Mouse (Mus musculus): Measurements from ENCODE around the gene Slc25a28.

Gene Slc25a28

DNA sequence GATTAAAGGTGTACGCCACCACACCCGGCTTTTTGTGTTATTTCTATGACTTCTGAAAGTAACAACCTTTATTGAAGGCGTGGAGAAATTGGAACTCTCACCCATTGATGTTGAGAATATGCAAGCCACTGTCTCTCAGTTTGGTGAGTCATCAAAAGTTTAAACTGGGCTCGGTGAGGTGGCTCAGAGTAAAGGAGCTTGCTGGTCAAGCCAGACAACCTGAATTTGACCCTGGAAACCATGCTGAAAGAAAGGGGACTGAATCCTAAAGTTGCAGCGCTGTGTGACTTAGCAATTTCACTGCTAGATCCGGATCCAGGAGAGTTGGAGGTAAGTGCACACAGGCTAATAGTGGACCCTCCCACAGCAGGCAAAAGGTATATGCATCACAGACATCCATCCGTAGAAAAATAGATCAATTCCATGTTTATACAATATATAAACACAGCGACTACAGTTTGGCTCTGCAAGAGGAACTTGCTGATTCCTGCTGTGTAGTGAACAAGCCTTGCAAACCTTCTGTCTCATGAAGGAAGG, 3.9 kb upstream of the Slc25a28 start:
- no peak for ATAC-seq (ENCODE audit: insufficient number of reproducible peaks, low FRiP score, low TSS enrichment)

DNA sequence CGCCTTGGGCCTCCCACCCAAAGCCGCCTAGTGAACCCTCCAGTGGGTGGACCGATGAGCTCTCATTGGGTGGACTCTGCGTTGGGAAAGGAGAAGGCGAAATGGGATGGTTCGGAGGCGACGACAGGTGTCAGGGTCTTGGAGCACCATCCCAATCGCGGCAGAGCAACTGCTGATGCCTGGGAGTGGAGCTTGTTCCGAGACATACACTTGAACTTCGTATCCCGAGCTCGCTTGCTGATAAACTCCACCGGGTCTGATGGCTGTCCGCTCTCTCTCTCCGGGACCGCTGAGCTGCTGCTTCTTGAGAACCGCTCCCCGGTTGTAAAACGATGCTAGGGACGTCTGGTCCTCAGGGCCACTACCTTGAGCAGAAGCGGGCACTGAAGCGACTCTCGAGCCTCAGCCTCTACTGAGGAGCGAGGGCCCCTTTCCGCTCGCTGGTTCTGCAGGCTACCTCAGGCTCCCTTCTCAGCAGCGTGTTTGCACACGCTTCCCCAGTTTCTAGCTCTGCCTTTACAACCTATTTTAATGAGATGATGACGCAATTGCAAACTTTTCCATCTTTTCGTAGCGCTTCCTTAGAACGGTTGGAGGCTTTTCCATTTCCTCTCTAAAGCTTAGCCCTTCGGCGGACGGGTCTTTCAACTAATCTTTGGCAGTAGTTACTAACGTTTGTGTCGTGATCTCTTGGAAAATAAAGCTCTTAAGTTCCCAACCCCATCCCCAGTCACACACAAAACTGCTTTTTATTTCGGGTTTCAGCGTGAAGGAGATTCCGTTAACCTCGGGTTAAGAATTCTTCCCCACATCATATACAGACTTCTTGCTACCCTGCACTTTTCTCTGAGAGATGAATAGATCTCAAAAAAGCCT, 1.1 kb upstream of the Slc25a28 start:
- 0 out of 2 replicates have a peak, but pooled peaks have one; percentile 1 for ATAC-seq (ENCODE audit: insufficient number of reproducible peaks, low FRiP score, low TSS enrichment)

DNA sequence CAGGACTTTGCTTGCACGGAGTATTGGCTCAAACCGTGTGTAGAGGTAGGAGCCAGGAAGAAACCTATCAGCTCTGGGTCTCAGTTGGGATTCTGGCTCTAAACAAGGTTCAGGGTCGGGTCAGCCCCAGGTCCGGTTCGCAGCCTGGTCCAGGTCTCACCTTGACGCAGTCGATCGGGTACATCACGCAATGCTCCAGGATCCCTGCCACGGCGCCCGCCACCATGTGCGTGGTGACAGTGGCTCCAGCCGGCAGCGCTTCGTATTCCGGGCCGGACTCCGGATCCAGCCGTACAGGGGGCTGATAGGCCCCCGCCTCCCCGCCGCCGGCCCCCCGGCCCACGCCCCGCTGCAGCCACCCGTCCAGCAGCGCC, 378 bp downstream of the Slc25a28 start:
- no peak for ATAC-seq (ENCODE audit: insufficient number of reproducible peaks, low FRiP score, low TSS enrichment)

DNA sequence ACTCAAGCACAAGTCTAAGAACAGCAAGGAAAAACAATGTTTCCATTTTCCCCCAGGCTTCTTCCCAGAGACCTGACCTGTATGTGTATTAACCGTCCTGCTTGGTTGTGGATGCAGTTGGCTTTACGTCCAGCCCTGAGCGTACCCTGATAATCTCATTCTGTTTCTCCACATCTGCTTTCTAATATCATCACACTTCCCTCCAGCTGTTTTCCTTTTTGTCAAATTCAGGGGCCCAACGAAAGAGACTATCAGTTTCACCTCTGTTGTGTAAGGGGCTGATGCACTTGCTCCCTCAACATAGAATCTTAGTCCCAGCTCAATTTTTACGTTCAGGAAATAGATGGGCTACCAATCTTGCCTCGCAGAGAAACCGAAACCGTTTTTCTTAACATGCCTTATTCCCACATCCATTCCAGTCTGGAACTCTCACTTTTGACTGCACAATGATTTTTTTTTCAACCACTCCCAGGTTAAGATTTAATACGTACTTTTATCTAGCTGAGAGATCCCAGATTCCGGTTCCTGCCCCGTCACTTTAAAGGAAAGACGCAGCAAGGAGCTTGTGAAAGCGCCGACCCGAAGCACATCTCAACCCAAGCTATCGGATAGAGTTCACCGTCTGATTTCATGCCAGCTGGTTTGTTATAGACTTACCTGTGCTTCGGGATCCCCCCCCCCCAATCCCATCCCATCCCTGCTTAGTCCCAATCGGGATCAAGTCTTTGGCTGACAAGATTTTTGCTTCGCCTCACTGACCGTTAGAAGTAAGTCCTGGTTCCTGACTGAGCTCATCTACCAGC, 967 bp downstream of the Slc25a28 start:
- ATAC-seq (ENCODE audit: insufficient number of reproducible peaks, low FRiP score, low TSS enrichment), result no peak

DNA sequence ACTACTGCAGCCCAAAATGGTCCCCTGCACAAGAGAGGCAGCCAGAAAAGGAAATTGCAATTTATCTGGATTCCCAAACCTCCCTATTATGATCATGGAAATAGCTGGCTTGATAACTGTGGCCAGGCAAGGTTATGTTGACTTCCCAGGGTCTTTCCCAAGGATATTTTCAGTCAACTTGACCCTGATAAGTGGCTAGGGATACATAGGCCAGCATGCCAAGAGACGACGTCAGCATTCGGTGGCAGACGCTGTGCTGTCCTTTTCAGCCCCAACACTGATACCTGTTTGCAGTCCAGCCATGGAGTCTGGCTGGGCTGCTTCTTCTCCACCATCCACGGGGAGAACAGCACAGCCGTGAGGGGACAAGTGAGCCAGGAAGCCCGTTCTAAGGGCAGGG, 3.6 kb downstream of the Slc25a28 start:
- ATAC-seq (ENCODE audit: insufficient number of reproducible peaks, low FRiP score, low TSS enrichment), result no peak

DNA sequence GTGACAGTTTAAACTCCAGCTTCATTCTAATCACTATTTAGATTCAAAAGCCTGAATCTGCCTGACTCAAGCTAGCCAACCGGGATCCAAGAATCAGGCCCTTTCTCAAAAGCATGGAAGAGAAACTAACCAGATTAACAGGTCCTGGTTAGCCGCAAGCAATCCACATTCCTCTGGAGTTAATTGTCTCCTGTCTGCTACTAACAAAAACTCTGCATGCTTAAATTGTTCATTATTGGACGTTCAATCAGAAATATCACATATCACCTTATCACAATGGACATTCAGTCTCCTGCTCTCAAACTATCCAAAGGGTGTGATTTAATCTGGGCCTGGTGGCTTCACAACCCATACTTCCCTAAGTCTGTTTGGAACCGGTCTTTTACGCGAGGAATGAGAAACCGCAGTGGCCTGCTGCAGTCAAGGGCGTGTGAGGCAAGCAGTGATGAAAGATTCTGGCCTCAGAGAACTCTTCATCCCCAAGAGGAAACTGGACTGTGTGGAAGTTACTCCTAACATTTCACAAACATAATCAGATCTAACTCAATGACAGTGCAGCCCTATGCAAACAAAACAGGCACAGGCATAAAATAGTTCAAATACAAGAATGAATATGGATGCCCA, 5.4 kb downstream of the Slc25a28 start:
- ATAC-seq (ENCODE audit: insufficient number of reproducible peaks, low FRiP score, low TSS enrichment), result no peak

DNA sequence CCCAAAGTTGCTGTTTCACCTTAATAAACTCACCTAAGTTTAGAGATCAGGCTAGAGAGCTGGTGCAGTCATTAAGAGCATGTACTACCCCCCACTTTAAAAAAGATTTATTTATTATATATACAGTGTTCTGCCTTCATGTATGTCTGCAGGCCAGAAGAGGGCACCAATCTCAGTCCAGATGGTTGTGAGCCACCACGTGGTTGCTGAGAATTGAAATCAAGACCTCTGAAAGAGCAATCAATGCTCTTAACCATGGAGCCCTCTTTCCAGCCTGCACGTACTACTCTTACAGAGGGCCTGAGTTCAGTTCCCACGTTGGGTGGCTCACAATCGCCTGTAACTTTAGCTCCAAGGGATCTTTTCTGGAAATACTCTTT, 7.3 kb downstream of the Slc25a28 start:
- no peak for ATAC-seq (ENCODE audit: insufficient number of reproducible peaks, low FRiP score, low TSS enrichment)

DNA sequence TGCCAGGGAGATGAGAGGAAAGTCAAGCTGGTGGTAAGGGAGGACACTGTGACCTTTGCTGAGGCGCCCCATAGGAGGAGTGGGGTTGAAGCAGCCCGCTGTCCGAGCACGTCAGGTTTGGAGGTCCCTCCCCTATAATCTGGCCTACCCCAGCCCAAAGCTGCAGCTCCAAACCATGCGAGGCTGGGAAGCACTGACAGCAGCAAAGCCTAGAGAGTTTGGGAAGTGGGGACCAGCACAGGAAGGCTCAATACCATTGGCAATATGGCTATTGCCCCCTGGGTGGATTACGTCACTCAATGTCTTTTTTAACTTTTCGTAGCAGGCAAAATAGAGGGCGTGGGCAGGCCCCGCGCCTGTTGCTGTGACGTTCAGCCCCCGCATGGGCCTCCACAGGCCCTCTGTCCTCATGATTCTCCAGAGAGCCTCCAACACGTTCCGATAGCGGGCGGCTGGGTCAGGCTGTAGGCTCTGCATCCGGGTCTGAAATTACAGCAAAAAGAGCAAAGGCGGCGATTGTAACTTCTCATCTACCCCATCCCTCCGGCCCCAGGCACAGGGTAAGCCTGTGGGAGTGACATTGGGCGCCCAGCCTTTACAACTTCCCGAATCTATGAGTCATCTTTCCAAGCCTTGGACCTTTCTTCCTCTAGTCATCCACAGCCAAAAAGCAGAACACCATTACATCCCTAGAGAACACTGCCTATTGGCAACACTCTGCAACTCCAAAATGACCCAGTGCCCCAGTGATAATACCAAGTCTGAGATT, 7.8 kb downstream of the Slc25a28 start:
- ATAC-seq (ENCODE audit: insufficient number of reproducible peaks, low FRiP score, low TSS enrichment), result no peak

DNA sequence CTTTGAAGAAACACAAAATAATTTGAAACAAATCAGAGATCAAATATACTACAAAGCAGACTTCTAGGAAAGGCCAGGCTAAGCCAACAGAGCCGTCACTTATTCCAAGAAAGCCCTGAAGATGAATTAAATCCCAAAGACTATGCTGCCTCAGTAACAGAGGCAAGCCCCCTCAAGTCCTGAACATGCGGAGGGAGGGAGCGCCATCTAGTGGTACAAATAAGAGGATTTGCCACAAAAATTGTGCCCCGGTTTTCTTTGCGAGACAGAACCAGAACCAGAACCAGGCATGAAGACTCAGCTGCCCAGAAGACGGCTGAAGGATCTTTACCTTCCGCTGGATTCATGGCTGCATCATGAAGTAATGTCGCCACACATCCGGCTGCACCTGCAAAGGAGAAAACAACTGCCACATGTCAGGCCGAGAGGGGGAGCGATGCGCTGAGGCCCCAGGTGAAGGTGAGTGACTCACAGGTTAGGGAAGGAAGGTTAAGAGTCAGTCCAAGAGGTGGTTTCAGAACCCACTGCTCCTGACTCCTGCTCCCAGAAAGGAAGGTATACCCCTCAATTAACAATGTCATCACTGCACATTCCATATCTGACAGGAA, 9.1 kb downstream of the Slc25a28 start:
- no peak for ATAC-seq (ENCODE audit: insufficient number of reproducible peaks, low FRiP score, low TSS enrichment)

DNA sequence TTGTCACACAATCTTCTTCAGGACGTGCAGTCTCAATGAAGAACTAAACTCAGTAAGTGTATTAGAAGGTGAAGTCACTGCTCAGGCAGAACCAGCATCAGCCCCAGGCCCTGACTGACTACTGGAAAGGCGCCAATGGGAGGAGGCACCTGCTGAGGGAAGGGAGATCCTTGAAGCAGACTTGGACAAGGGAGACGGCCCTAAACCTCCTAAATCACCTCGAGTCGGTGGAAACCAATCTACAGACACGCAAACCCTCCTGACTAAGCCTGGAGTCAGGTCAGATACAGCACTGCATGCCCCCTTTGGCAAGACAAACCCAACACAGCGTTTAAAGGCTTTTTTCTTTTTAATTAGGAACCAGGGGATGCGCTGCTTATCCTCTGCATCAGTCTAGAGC, 11.2 kb downstream of the Slc25a28 start:
- no peak for ATAC-seq (ENCODE audit: insufficient number of reproducible peaks, low FRiP score, low TSS enrichment)

DNA sequence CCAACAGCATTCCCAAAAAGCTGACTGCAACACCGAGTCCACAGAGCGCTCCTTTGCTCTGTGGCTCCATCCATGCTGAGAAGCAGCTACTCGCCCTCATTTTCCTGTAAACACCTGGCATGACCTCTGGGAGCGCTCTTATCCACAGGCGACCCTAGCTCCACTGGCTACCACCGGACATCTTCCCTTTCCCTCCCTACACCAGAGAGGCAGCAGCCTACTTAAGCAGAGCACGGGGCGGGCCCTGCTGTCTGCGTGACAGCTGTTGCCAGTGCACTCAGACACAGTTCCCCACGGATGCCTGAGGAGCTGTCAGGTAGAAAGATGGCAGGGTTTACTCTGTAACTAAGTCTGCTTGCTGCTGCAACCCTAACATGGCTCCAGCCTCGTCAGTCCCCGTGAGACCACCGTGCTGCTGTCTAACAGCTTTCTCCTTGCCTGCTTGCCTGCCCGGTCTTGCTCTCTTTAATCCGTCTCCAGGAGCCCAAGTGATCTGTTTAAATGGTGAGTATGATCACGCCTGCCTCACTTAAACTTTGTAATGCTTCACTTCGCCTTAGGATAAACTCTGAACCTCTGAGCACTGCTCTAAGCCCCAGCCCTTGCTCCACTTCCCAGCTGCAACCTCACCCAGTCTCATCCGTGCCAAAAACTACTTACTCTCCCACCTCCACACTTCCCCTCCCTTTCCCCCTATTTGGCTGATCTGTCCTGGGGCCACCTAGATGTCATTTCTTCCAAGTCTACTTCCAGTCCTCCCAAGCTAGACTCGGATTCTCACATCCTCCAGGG, 12.3 kb downstream of the Slc25a28 start:
- 0 out of 2 replicates have a peak, but pooled peaks have one; percentile 36 for ATAC-seq (ENCODE audit: insufficient number of reproducible peaks, low FRiP score, low TSS enrichment)

DNA sequence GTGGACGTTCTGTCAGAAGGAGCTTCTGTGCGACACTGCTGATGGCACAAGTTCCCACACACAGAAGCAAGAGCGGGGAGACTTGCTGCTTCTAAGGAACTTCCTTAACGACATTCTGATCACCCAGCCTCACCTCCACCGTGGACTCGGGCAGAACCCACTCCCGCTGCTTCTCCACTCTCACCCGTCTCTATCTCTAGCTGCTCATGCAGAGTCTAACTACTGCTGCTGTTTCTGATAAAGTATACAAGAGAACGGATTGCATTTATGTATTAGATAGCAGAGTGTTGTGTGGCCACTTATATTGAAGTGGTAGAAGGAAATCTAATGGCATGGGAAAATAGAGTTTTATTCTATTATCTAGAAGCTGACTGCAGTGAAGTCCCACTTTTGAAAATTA, 13.9 kb downstream of the Slc25a28 start:
- no peak for ATAC-seq (ENCODE audit: insufficient number of reproducible peaks, low FRiP score, low TSS enrichment)

DNA sequence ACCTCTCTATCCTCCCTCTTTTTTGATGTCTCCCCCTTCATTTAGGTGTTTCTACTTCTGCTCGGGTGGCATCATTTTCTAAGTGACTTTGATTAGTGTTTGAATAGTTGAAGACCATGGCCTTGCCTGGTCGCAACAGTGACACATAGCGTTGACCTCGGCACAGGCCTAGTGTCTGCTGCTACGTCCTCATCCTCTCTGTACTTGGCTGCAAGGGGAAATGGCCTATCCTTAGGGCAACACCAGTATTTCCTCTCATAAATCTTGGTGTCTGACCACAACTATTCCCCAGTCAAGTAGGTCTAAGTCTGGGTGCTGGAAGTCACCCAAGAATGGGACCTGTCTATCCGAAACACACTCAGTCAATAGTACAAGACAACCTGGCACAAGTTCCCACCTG, 15.0 kb downstream of the Slc25a28 start:
- ATAC-seq (ENCODE audit: insufficient number of reproducible peaks, low FRiP score, low TSS enrichment), result no peak

DNA sequence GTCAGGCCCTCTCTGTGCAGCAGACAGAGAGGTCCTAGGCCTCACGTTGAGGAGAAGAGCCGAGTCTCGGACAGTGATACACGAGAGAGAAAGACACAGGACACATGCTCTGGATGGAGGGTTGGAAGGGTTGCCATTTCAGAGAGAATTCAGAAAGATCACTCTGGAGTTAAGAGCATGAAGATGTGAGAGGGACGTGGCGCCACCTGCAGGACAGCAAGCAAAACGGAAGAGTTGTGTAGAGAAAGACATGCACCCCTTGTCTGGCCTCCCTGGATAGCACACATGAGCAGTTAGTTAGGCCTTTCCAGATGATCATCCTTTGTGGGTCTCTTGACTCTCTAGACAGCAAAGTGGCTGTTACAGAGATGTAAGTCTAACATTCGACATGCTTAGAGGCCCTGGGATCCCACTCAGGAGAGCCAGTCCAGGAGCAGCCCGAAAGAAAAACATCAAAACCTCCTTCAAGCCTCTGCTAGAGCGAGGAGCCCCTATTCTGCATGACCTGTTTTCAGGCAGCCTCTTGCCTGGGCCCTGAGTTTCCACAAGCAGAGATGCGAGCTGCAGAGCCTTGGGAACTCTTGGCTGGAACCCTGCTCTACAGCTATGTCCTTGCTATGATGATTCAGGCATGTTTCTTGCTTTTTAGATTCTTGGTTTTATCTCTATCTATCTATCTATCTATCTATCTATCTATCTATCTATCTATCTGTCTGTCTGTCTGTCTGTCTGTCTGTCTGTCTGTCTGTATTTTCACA, 18.8 kb downstream of the Slc25a28 start:
- no peak for ATAC-seq (ENCODE audit: insufficient number of reproducible peaks, low FRiP score, low TSS enrichment)

DNA sequence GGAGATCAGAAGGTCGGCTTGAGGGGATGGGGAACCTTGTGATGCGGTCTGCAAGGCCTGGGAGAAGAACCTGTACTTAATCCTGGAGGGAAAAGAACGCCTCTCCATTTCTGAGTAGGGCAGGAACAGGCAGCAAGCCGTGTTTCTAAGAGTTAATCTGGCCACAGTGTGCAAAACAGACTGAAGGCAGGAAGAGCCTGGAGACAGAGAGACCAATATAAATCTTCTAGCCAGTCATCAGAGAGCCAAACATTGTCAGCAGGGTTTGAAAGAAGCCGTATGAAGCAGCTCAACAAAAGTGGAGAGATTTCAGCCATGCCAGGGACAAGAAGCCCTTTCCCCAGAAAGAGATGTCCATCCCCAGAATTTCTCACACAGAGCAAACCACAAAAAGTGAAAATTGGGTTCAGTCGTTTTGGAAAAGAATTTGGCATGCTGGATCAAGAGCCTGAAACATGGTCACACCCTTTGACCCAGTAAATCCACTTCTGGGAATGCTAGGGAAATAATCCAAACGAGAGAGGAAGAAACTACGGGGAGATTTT, 23.4 kb downstream of the Slc25a28 start:
- ATAC-seq (ENCODE audit: insufficient number of reproducible peaks, low FRiP score, low TSS enrichment), result no peak

DNA sequence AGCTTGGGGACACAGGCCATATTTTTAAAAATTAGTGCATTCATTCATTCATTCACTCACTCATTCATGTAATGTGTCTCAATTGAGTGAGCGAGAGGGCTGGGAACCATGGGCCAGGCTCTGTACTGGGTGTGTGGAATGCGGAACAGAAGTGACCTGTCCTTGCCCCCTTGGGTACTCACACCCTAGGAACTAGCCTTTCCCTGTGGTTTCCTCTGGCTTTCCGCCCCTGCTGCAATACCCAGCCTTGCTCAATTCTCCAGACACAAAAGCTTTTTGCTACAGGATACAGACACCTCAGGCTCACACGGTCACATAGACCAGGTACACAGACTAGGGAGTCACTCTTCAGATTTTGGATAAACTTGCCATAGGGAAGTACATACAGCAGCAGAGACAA, 26.3 kb downstream of the Slc25a28 start:
- no peak for ATAC-seq (ENCODE audit: insufficient number of reproducible peaks, low FRiP score, low TSS enrichment)

DNA sequence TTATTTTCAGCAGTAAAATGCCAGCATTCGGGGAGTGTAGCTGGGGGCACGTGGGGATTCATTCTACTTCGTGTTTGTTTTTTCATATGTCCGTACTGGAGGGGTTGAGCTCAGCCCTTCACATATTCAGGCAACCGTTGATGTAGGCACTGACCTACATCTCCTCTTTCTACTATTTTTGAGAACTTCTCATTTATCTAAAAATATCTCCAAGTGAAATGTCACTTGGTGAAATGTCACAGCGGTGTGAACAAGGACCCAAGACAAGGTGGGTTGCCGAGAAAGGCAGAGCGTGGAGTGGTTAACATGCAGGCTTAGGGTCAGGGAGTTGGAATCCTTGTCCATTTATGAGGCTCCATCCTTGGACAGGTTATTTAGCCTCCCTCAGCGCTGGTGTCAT, 27.4 kb downstream of the Slc25a28 start:
- ATAC-seq (ENCODE audit: insufficient number of reproducible peaks, low FRiP score, low TSS enrichment), result no peak

DNA sequence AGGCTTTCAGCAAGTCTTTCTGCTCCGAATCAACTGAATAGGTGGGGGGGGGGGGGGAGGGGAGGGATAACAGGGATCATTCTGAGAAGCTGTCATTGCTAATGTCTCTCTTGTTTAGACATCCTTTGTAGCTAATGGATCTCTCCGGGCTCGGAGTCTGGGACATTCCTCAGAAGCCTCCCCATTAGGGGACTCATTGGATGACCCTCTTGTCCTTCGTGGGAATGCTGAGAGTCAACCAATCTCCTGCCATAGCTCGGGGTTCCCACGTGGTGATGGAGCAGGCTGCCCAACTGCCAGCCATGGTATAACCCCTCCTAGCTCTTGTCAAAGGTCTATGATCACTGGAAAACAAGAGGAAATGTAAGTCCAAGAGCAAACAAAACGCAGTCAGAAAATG, 27.8 kb downstream of the Slc25a28 start:
- ATAC-seq (ENCODE audit: insufficient number of reproducible peaks, low FRiP score, low TSS enrichment), result no peak

All from cerebellum, adult (tissue).